Mouse (Mus musculus): Measurements from ENCODE around the gene Apopt1.

GRCm38 (mm10) chr12:111689426-111689825, 23.6 kb upstream of the Apopt1 start:
- no peak for TF ChIP-seq CTCF (IDR thresholded peaks at IDR 0.05; ENCODE audit: low read depth)
- no peak for TF ChIP-seq EP300 (IDR thresholded peaks at IDR 0.05; ENCODE audit: low read depth)
